Mouse (Mus musculus) adrenal gland, postnatal 25 days (tissue): ENCODE data around the gene Kitl. TPM values are rescaled to one million over a fixed set of nuclear protein-coding genes. Genes with fewer than 3 reads are reported as not detected.

ENCODE experiments used
- DNase-seq: peaks from one replicate; pipeline ENCODE4 v3.0.0; 2021; ENCODE audit warnings: mixed read lengths
- long read RNA-seq: library from polyadenylated mRNA; stranded (forward); transcript quantifications from one replicate; pipeline ENCODE4 v2.0.0, GENCODE M21; 2021
- total RNA-seq: library from RNA; stranded (reverse); gene quantifications from 2 replicates; pipeline ENCODE4 v1.2.3, GENCODE M21; 2021

The Kitl gene
- total RNA-seq, result 27.7 and 32.1 TPM in 2 replicates
- long read RNA-seq, full-length matches to known transcripts, result 10 of 14 reads
- long read RNA-seq, partial matches to known transcripts, result 0 of 14 reads
- long read RNA-seq, other reads (novel, unspliced or antisense), result 4 of 14 reads

DNA sequence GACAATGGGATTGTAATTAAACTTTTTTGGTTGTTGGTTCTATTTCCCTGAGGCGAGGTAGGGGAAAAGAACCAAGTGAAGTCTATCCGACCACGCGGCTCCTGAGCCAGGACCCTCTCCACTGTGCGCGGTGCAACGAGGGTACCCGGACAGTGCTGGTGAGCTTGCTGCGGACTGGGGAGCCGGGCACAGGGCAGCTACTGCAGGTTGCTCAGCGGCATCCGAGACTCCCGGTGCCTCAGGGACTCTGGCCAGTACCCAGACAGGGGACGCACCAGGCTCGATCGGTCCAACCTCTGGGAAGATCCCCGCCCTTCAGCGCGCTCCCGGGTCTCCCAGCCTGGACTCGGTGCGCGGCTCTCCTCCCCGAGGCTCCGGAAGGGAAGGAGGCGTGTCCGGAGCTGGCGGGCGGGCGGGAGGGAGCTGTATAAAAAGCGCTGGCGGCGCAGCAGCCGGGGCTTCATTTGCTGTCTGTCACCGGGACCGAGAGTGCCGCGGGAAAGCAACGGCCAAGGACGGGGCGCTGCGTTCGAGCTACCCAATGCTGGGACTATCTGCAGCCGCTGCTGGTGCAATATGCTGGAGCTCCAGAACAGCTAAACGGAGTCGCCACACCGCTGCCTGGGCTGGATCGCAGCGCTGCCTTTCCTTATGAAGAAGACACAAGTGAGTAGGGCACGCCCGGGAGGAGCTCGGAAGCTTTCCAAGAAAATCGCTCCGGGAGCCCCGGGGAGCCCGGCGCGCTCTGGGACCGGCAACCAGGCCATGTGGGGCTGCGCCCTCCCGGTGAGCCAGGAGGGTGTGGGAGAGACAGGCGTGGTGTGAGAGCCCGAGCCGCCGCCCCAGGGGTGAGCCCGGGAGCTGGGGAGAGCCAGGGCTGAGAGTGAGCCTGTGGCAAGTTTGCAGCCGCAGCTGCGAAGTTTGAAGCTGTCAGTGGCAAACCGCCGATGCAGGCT, at the start of gene Kitl:
Gene Kitl, plus strand, starts transcription at position 261 of the 956 bp plus-strand sequence.
- peak; percentile 84 for DNase-seq

DNA sequence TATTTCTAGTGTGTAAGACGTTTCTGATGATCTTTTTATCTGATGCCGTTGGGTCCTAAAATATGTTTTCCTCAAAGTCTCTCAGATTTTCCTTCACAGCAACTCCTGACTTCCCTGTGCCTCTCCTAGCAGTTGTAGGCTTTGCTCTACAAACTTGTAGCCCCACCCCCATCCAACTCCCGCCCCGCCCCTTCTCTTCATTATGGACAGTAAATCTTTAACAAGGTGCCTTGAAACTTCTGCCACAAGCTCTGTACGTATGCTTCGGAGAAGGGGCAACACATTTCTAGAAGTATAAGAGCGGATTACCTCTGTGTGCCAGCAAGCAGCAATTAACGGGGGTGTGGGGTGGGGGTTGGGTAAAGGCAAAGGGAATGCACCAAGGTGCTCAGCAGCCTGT, 42.6 kb upstream of the Kitl start:
- DNase-seq, result no peak

DNA sequence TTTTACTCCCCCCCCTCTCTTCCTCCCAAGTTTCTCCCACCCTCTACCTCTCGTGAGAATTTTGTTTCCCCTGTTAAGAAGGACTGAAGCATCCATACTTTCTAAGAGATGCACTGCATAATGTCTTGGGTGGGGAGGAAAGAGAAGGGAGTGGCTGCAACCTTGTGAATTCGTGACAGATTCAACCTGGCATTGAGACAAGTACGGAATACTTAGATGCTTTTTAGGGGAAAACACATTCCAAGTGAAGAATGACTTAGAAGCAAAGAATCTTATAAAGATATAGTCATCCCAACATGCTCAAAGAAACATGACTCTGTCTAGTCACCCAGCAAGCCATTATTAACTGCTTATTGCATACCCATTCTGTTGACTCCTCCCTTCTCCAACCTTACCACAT, 35.3 kb upstream of the Kitl start:
- no peak for DNase-seq

DNA sequence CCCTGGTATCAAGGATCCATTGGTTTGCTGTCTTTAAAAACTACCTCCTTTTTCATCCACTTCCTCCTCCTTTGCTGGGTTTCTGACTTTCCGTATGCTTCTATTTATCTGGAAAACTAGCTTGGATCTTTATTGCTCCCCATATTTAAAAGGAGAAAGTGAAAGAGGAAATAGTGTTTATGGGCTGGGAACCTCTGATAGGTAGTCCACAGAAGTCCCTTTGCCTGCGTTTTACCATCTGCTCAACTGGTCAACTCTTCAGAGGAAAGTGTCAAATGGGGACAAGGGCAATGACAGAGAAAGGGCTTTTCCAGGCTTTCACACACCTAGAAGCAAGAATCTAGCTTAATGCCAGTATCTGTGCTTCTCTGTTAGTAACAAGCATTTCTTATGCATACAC, 34.5 kb upstream of the Kitl start:
- no peak for DNase-seq

DNA sequence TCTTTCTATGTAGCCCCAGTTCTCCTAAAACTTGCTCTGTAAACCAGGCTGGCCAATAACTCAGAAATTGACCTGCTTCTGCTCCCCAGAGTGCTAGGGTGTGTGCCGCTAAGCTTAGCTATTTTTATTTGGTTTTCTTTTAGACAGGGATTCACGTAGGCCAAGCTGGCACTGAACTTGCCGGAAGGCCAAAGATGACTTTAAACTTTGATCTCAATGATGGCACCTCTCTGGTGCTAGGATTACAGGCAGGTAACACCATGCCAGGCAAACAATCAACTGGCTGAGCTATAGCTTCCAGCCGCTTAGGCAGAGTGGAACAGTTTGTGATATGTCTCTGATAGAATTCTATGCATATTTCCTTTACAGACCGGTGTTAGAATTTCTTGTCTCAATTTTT, 33.5 kb upstream of the Kitl start:
- no peak for DNase-seq

DNA sequence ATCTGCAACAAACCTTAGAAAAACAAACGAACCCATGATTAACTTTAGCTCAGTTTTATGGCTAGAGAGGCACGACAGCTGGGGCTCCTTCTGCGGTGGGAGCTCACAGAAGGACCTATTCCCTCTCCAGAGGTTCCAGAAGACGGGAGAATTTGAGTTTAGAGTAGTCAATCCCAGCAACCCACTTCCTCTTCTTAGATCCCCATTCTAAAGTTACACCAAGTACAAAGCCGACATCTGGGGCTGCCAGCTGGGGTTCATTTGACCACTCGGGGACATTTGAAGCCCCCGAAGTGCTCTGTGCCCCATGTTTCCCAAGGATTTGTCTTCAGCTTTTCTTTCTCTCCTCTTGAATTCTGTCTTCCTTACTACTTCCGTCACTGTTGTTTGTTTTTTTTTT, 28.7 kb upstream of the Kitl start:
- no peak for DNase-seq

DNA sequence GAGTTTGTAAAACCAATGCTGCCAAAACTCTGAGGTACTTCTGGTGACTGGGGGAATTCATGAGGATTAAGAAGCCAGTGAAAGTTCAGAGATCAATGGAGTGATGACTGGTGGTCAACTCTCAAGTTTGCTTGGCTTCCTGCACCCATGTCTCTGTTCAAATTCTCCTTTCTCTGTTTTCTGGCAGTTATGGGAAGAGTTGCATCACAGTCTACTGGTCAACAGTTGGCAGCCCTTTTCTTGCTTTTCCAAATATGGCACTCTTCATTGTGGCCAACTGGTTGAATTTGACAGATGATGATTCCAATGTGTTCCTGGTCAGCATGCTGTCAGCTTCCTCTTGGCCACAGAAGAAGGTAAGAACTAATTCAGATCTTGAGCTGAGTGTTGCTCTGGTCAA, 25.7 kb upstream of the Kitl start:
- no peak for DNase-seq

DNA sequence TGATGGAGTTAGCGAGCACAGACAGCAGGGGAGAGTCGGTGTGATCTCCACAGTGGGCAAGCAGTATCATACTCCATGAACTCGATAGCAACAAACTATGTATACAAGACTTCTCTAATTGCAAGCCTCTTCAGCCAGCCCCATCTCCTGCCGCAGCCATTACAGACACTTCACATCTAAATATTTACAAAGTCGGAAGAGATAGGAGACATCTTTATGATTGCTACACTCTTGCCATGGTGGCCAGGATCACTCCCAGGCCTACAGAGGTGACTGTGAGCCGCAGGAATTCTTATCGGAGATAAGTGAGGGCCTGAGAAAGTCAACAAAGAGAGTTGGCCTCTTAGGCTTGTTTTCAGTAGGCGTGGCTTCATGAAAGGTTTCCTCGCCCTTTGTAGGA, 23.3 kb upstream of the Kitl start:
- no peak for DNase-seq

DNA sequence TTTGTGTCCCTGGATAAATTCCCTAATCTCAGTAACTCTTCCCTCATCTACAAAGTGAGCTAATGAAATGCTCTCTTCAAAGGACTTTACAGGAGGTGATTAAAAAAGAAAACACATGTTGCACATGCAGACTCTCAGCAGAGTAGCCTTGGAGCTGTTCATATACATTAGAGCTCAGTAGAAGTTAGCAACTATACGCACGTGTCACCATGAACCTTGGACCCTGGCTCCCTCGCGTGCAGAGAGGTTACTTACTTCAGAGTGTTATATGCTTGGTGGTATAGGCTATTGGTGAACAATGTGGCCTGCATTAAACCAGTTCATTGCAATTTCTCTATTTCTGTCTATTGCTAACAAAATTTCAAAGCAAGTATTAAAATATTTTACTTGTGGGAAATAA, 14.0 kb upstream of the Kitl start:
- DNase-seq, result no peak

DNA sequence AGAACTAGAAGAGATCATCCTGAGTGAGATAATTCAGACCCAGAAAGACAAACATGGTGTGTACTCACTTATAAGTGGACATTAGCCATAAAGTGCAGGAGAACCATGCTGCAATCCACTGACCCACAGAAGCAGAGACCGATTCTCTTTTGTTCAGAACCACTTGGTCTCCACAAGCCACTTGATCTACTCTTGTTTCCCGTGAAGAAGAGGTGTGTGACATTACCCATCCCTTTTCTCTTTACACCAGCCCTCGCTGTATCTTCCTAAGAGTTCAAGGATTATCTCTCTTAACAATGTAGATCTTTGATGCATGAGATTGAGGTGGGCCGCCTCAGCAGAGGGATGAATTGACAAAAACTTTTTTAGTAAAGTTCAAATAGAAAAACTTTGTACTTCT, 11.6 kb upstream of the Kitl start:
- no peak for DNase-seq

DNA sequence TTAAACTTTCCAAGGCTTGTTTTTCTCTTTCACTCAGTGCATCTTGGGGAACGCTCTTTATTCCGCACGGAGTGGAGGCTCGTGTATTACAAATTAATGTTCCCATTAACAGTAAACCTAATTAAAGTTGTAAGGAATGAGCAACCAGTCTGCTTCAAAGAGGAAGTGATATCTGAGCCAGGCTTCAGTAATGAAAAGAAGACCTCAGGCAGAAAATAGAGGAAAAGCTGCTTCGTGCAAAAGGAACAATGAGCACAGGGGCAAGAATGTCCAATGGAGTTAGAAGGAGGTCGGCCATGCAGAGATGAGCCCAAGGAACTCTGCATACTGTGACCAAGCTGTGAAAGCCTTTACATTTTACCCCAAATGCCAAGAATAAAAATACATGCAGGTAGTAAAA, 5.7 kb upstream of the Kitl start:
- no peak for DNase-seq

DNA sequence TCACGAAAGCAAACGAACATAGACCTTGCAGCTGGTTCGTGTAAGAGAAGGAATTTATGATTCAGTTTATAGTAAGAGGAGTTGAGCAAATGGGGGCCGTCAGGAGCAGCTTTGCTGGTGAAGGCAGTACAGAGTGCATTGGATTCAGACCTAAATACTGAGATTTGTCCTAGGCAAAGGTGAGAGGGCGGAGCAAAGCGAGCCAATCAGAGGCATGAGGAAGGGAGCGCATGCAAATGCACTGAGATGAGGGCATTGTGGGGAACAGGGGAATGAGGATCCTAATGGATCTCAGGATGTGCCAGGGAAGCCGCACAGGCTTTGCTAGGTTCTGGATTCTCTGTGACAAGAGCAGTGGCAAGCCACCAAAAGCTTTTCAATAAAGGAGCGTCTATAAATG, 5.1 kb upstream of the Kitl start:
- no peak for DNase-seq

DNA sequence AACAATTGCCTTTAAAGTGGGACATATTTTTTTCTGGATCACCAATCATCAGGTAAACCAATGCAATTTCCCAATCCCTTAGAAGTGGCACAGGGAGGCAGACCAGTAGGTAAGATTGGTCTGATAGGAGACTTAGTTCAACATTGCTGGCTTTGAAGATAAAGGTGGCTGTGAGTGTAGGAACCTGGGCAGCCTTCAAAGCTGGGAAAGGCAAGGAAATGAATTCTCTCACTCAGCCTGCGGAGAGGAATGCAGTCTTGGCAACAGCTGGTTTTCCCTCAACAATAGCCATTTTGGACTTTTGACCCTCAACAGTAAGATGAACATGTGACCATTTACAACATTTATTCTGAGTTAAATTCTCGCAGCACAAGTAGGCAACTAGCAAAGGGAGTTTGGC, 1.3 kb upstream of the Kitl start:
- DNase-seq, result no peak

DNA sequence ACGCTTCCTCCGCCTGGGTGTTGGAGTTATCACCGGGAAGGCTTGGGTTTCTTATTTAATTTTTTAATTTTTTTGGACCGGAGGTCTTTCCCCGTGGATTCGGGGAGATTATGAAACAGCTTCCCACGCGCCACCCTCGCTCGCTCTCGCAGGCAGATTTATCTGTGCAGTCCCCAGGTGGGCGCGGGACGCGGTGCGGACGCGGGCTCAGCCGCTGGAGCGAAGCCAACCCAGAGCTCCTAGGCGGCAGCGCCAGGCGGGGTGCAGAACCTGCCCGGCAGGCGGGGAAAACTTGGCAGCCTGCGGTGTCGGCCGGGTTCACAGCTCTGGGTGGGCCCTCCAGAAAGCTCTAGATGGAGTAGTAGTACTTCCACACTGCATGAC, 888 bp downstream of the Kitl start:
- DNase-seq, result peak; percentile 68

DNA sequence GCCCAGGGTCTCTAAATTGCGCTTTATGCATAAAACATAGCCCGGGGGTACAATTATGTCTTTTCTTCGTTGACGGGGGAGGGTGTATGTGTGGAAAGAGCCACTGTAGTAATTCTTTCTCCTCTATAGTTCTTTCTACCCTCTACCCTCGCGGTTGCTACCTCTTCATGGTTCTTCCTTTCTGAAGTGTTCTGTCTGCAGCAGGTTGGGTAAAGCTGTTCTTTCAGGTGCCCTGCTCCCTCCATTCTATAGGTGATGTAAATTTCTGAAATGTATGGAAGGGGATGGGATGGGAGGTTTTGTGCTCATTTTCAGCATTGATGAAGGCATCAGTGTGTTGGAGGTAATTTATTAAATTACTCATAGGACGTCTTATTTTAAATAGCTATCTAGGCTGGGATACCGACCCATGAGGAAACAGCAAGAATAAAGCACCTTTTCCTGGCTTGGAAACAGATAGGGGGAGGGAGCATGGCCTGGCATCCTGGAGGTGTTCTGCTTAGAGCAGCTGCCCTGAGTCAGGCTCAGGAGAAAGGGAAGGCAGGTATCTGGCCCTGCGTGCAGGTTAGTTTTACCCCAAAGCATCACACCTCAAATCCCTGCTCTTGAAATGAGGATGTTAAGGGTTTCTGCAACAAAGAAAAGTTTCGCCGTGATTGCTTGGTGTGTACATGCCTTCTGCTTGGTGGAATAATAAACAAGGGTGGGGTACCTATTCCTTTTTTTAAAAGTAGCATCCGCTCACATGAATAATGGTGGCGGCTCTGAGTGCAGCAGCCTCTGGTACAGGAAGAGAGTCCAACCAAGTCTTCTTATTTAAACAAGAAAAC, 1.7 kb downstream of the Kitl start:
- DNase-seq, result no peak

DNA sequence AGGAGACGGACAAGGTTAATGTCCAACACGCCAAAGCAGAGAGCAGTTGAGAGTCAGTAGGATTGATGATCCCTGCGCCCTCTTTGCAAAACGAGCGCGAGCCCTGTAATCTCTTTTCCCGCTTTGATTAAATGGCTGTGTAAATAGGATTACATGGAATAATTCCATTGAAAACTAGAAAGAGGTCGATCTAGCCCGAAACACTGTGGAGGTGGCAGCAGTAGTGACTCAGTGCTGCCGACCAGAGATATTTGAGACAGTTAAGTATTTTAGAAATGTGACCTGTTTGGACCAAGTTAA, 2.3 kb downstream of the Kitl start:
- DNase-seq, result no peak

DNA sequence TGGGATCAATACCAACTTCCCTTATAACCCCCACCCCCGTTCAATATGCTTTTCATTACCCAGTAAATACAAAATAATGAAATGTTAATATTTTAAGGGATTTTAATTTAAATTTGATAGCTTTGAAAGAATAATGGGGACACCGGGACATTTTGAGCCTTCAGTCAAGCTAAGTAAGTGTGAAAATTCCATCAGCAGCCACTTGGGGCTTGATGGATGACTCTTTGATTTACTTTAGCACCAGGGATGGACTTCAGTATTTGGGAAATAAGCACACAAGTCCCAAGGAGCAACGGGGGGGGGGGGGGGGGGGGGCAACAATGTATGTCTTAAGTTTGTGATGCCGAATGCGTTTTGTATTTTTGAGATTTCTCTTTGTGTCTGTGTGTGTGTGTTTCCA, 3.1 kb downstream of the Kitl start:
- DNase-seq, result no peak

DNA sequence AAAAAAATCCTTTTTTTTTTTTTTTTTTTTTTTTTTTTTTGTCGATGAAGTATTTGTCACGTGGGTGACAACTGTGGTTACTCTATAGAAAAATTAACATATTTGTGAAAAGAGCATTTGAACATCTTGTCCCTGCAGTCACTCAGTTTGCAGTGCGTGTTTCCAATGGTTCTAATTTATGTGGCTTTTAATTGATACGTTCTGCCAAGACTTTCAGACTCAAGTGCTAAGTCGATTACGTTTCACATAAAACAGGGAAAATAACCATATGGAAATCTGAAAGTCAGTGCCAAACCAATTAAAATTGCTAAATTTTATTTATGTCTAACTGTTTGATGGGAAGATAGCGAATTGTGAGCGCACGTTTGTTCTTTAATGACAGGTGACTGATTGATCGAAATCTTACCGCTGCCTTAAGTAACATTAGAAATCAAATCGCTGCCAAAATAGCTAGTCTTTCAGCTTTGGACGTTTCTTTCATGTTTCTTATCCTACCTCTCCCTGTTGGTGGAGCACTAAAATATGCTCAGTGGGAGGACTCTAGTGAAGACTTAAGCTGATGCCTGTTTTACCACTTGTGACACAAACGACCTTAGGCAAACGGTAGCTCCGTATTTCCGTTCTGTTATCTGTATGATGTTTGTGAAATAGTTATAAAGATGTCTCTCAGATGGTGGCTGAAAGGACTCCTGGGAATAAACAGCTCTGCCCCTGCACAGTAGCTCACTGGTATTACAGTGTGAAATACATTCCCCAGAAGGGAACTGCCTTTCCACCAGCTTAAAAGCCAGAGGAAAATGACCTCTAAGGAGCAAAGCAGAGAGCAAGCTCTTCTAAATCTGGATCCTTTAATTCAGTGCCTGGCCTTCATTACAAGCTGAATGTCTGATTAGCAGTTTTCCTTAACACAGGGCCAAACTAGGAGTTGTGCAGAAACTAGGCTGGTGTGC, 4.1 kb downstream of the Kitl start:
- no peak for DNase-seq

DNA sequence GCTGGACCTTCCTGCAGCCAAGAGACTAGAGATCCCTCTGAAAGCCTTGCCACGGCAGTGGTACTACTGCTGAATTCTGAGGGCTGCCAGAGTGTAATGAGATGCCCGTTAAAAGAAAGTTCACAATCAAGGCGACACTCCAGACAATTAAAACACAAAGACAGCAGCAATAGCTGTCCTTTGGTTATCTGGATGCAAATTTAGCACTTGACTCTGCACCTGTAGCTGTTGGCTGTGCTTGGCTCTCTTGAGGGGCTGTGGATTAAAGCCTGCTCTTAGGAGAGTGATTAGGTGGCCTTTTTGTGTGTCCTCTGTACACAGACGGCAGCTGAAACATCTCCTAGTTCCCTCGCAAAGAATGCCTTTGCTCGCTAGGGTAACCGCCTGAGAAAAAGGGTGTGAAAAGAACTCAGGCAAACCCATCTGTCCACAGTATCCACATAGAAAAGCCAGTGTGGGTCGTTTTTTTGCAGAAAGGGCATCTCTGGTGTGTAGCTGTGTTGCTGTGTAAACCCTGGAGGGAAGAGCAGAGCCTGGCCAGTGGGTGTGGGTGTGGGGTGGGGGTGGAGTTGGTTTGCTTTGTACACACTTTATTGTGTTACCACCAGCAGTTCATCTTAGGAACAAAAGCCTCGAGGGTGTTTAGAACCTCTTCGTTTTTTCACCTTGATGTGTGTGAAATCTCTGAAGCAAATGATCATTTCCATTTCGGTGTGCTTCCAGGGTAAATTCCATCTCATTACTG, 6.8 kb downstream of the Kitl start:
- no peak for DNase-seq

DNA sequence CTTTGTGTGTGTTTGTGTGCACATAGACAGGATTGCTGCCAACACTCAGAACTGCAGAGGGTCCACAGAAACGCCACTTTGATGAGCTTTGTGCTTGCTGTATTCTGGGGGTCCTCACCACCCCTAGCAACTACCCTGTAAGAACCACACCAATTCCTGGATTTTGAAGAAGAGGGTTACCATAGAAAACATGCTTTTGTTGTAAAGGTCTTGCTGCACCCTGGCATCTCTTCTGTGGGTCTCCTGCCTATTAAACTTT, 7.3 kb downstream of the Kitl start:
- no peak for DNase-seq

DNA sequence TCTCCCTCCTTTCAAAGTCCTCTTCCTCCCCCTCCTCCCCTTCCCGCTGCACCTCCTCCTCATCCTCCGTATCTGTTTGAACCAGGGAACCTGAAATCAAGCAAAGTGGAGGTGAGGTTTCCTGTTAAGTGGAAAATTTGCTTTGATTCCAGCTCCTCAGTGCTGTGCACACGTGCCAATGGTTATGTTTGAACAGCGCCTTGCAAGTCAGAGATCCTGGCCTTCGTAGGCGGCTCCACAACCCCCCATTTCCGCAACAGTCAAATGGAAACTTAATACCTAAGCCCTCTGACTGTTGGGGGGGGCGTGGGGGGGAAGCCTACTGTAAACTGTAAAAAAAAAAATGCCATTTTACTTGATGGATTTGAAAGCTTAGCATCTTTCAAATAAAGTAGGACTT, 10.2 kb downstream of the Kitl start:
- no peak for DNase-seq

DNA sequence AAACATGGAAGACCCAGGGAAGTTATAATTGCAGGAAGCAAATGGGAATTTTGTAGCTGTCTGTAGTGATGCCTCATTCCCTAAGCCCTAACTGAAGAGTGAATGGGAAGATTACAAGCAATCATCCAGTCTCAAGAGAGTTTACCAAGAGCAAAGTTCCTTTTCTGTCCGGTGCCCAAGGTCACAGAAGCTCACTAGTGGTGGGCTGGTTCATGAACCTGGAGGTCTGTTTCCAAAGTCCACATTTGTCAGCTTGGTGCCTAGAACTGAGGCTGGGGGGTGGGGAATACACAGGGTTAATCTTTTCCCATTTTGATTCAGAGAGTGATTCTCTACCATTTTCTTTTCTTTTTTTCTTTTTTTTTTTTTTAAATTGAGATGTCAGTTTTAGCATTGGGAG, 11.3 kb downstream of the Kitl start:
- DNase-seq, result no peak
